Mouse (Mus musculus): ENCODE results near the gene Dffb. TPM values are rescaled to one million over a fixed set of nuclear protein-coding genes. Genes with fewer than 3 reads are reported as not detected.

The Dffb gene
- polyA plus RNA-seq, 1 experiment, result 14.1 TPM

Other genes with a start within 250 kb of the Dffb start
- 31.4 and 40.4 TPM in 2 replicates for gene A430005L14Rik, start 17.9 kb downstream of the Dffb start, polyA plus RNA-seq (2012; rRNA removed)
- 9.9 and 14.0 TPM in 2 replicates for gene Cep104, start 68 bp upstream of the Dffb start, polyA plus RNA-seq (2012; rRNA removed)
- 26.7 and 28.7 TPM in 2 replicates for gene Lrrc47, start 36.6 kb upstream of the Dffb start, polyA plus RNA-seq (2012; rRNA removed)
- gene Smim1, start 51.1 kb upstream of the Dffb start, polyA plus RNA-seq (2012; rRNA removed), result 46.9 and 48.1 TPM in 2 replicates
- not detected in 2 replicates for gene Ccdc27, start 67.6 kb upstream of the Dffb start, polyA plus RNA-seq (2012; rRNA removed)
- gene Trp73, start 165.1 kb upstream of the Dffb start, polyA plus RNA-seq (2012; rRNA removed), result 0.03 TPM in 1 of 2 replicates, not detected in the other
- gene Wrap73, start 167.2 kb upstream of the Dffb start, polyA plus RNA-seq (2012; rRNA removed), result 12.1 and 13.2 TPM in 2 replicates
- gene Tprgl, start 185.5 kb upstream of the Dffb start, polyA plus RNA-seq (2012; rRNA removed), result 164 and 166 TPM in 2 replicates
- gene Megf6, start 195.6 kb upstream of the Dffb start, polyA plus RNA-seq (2012; rRNA removed), result 7.6 and 11.1 TPM in 2 replicates

Measured in urinary bladder, adult 2 months (tissue).